Mouse (Mus musculus) layer of hippocampus, adult 9-11 months (tissue): Measurements from ENCODE around the gene Gm8914.
"Not testable (repeated sequence)": the region's sequence is repeated elsewhere in the genome, so short reads cannot be mapped to it uniquely, and the experiment has no call there.

Source experiments
- DNase-seq: peaks from one replicate; pipeline ENCODE4 v3.0.0; 2022

The Gm8914 gene

DNA sequence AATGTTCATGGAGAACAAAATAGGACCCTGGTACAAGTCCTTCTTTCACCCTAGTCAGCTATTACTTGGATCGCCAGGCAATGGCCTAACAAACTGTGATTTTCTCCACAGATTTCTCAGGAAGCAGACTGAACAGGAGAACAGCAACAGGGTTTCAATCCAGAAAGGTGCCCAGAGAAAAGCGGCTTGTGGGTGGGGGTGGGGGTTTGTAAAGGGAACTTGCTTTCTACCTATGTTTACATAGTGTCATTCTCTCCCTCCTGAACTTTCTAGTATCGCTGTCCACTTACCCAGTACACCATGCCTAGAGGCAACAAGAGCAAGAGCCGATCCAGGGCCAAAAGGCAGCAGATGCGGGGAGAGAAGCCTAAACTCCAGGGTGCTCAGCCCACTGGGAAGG, at the start of gene Gm8914:
TSS of gene Gm8914 (plus strand) at position 301 of the 400 bp plus-strand sequence.
- DNase-seq: not testable (repeated sequence)
